Mouse (Mus musculus) kidney, adult 2 months (tissue): ENCODE measurements around the gene Rpl36.

Experiments
- CTCF ChIP-seq: fragments of 200-500 bp; conservative IDR thresholded peaks from 2 replicates; pipeline ENCODE4 v1.5.1; 2011; ENCODE audit warnings: low read depth, mild to moderate bottlenecking, control low read depth, low read length, moderate library complexity, mixed read lengths; ENCODE audit not compliant: insufficient read depth, insufficient read length
- POLR2A ChIP-seq: fragments of 200-500 bp; IDR thresholded peaks from one replicate; pipeline ENCODE4 v1.6.1; 2011; ENCODE audit warnings: low read depth, low read length, control low read depth

DNA sequence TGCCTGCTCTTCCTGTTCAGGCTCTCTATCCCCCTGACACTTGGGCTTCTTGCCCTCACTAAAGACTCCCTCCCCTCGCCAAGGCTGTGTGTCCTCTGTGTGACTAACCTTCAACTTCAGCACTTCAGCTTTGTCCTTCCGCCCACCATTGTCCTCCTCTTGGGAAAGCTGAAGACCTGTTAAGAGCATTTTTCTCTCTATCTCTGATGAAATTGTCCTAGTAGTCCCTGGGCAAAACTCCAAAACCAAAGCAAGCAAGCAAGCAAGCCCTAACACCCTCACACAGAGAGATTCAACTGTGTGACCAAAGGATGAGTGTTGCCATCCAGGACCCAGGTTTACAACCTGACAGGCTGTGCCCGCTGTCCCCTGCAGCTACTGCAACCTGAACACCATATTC is 50.4 kb downstream of the Rpl36 start:
- TF ChIP-seq POLR2A (no peak), CTCF (no peak)
